Mouse (Mus musculus) hindbrain, embryonic 16.5 days (tissue): Measurements from ENCODE around the gene Mpped2. TPM values are rescaled to one million over a fixed set of nuclear protein-coding genes. Genes with fewer than 3 reads are reported as not detected.

Experiments
- ATAC-seq: fragments of 200-750 bp; cut with Nextera tagmentation; 2 replicates; pipeline ENCODE4 v1.8.0; 2017; ENCODE audit warnings: moderate TSS enrichment, moderate library complexity
- H3K27ac ChIP-seq: fragments of 300-500 bp; sonication (generic); 2 replicates; pipeline ENCODE4 v1.5.1; 2014; ENCODE audit warnings: low read depth, mild to moderate bottlenecking, control low read depth, low read length, moderate library complexity
- H3K27me3 ChIP-seq: fragments of 300-500 bp; sonication (generic); replicated peaks from 2 replicates; pipeline ENCODE4 v1.6.1; 2014; ENCODE audit warnings: low read length; ENCODE audit not compliant: control insufficient read depth, insufficient read depth
- H3K36me3 ChIP-seq: fragments of 300-500 bp; sonication (generic); 2 replicates; pipeline ENCODE4 v1.6.1; 2014; ENCODE audit warnings: mild to moderate bottlenecking, low read length, moderate library complexity, mixed read lengths; ENCODE audit not compliant: control insufficient read depth, insufficient read depth
- H3K4me1 ChIP-seq: fragments of 300-500 bp; sonication (generic); 2 replicates; pipeline ENCODE4 v1.6.1; 2014; ENCODE audit warnings: low read depth, low read length; ENCODE audit not compliant: control insufficient read depth, insufficient read depth
- H3K4me2 ChIP-seq: fragments of 300-500 bp; sonication (generic); 2 replicates; pipeline ENCODE4 v1.6.1; 2014; ENCODE audit warnings: mild to moderate bottlenecking, low read length, control low read depth, moderate library complexity
- H3K4me3 ChIP-seq: fragments of 300-500 bp; sonication (generic); 2 replicates; pipeline ENCODE4 v1.5.1; 2014; ENCODE audit warnings: mild to moderate bottlenecking, low read length, control low read depth, moderate library complexity
- H3K9ac ChIP-seq: fragments of 300-500 bp; sonication (generic); 2 replicates; pipeline ENCODE4 v1.6.1; 2014; ENCODE audit warnings: low read depth, mild to moderate bottlenecking, control low read depth, low read length, moderate library complexity
- H3K9me3 ChIP-seq: fragments of 300-500 bp; sonication (generic); 2 replicates; pipeline ENCODE4 v1.6.1; 2014; ENCODE audit warnings: mild to moderate bottlenecking, low read length, moderate library complexity; ENCODE audit not compliant: control insufficient read depth
- WGBS: fragments of 180-500 bp; shearing (Covaris S2); extraction: QIAGEN DNeasy Blood & Tissue Kit; methylation state at CpG from one replicate; pipeline ENCODE4 v1.1.7; 2014; 5-methylcytosine and 5-hydroxymethylcytosine counted together
- polyA plus RNA-seq: library from polyadenylated mRNA; unstranded; fragments of >200 nt; fragmentation: Nextera tagmentation; extraction: Ambion mirVana; gene quantifications from 2 replicates; pipeline ENCODE4 v1.2.1, GENCODE M21; 2015

The Mpped2 gene
- polyA plus RNA-seq, 1 experiment from 2014 or later: 112 TPM

- Histone ChIP-seq H3K36me3 (no peaks in the 10 kb centered on the region), H3K4me1 (peaks cover 14% of the 10 kb centered on the region), H3K4me2 (peak overlapping the region; percentile 26), H3K27ac (no peak overlapping the region), H3K27me3 (no peaks in the 10 kb centered on the region), H3K4me3 (no peak overlapping the region), H3K9me3 (no peaks in the 10 kb centered on the region), H3K9ac (no peak overlapping the region)
- ATAC-seq: peak; percentile 55
- WGBS: 8% methylated on average over 3 of the region's 3 CpGs
Measured at GRCm38 (mm10) chr2:106797855-106798254, 104.8 kb downstream of the Mpped2 start.

- ATAC-seq: no peak
- no peak overlapping the region for H3K9ac ChIP-seq
- H3K4me3 ChIP-seq: no peak overlapping the region
- WGBS: 52% methylated on average over 4 of the region's 4 CpGs
- no peaks in the 10 kb centered on the region for H3K36me3 ChIP-seq
- H3K4me2 ChIP-seq: no peak overlapping the region
- H3K27me3 ChIP-seq: no peaks in the 10 kb centered on the region
- peaks cover 14% of the 10 kb centered on the region for H3K4me1 ChIP-seq
- no peaks in the 10 kb centered on the region for H3K9me3 ChIP-seq
- H3K27ac ChIP-seq: no peak overlapping the region
Measured at GRCm38 (mm10) chr2:106798824-106799223, 105.8 kb downstream of the Mpped2 start.

- no peaks in the 10 kb centered on the region for H3K27me3 ChIP-seq
- no peak overlapping the region for H3K27ac ChIP-seq
- no peak overlapping the region for H3K4me2 ChIP-seq
- peaks cover 3% of the 10 kb centered on the region; the same call in 1 of the 2 replicates for H3K9me3 ChIP-seq
- WGBS: 93% methylated on average over 3 of the region's 3 CpGs
- no peak overlapping the region for H3K9ac ChIP-seq
- H3K36me3 ChIP-seq: no peaks in the 10 kb centered on the region
- ATAC-seq: no peak
- H3K4me3 ChIP-seq: no peak overlapping the region
- H3K4me1 ChIP-seq: no peaks in the 10 kb centered on the region
Measured at GRCm38 (mm10) chr2:106815898-106816297, 122.8 kb downstream of the Mpped2 start.

- H3K9me3 ChIP-seq: no peaks in the 10 kb centered on the region
- no peaks in the 10 kb centered on the region for H3K36me3 ChIP-seq
- H3K27ac ChIP-seq: no peak overlapping the region
- 58% methylated on average over 8 of the region's 8 CpGs for WGBS
- no peak overlapping the region for H3K4me3 ChIP-seq
- ATAC-seq: no peak
- H3K4me1 ChIP-seq: peaks cover 5% of the 10 kb centered on the region
- H3K4me2 ChIP-seq: no peak overlapping the region
- no peak overlapping the region for H3K9ac ChIP-seq
- H3K27me3 ChIP-seq: no peaks in the 10 kb centered on the region
Measured at GRCm38 (mm10) chr2:106821292-106821691, 128.2 kb downstream of the Mpped2 start.

- ATAC-seq: no peak
- no peaks in the 10 kb centered on the region for H3K9me3 ChIP-seq
Measured at GRCm38 (mm10) chr2:106821883-106822282, 128.8 kb downstream of the Mpped2 start.

GRCm38 (mm10) chr2:106822540-106822939 is 129.5 kb downstream of the Mpped2 start:
- Histone ChIP-seq H3K27ac (no peak overlapping the region), H3K9me3 (no peaks in the 10 kb centered on the region), H3K27me3 (no peaks in the 10 kb centered on the region), H3K4me1 (peaks cover 5% of the 10 kb centered on the region), H3K4me3 (no peak overlapping the region), H3K36me3 (no peaks in the 10 kb centered on the region), H3K4me2 (no peak overlapping the region), H3K9ac (no peak overlapping the region)
- 12% methylated on average over 5 of the region's 5 CpGs for WGBS
- ATAC-seq: no peak

More at GRCm38 (mm10) chr2:106821883-106822282, 128.8 kb downstream of the Mpped2 start:
- Histone ChIP-seq H3K4me3 (no peak overlapping the region), H3K27ac (no peak overlapping the region), H3K4me1 (peaks cover 5% of the 10 kb centered on the region), H3K4me2 (no peak overlapping the region), H3K27me3 (no peaks in the 10 kb centered on the region), H3K9ac (no peak overlapping the region), H3K36me3 (no peaks in the 10 kb centered on the region)
- WGBS: 22% methylated on average over 6 of the region's 6 CpGs

GRCm38 (mm10) chr2:106825461-106825860 is 132.4 kb downstream of the Mpped2 start:
- Histone ChIP-seq H3K4me3 (no peak overlapping the region), H3K27ac (no peak overlapping the region), H3K36me3 (no peaks in the 10 kb centered on the region), H3K9me3 (no peaks in the 10 kb centered on the region), H3K4me2 (no peak overlapping the region), H3K9ac (no peak overlapping the region), H3K4me1 (peaks cover 19% of the 10 kb centered on the region), H3K27me3 (no peaks in the 10 kb centered on the region)
- ATAC-seq: no peak
- 88% methylated on average over 2 of the region's 2 CpGs for WGBS

GRCm38 (mm10) chr2:106826023-106826422 is 133.0 kb downstream of the Mpped2 start:
- no peak overlapping the region for H3K4me3 ChIP-seq
- ATAC-seq: no peak
- no peak overlapping the region for H3K27ac ChIP-seq
- H3K36me3 ChIP-seq: no peaks in the 10 kb centered on the region
- H3K27me3 ChIP-seq: no peaks in the 10 kb centered on the region
- no peak overlapping the region for H3K9ac ChIP-seq
- no peak overlapping the region for H3K4me2 ChIP-seq
- 88% methylated on average over 1 of the region's 1 CpGs for WGBS
- H3K9me3 ChIP-seq: no peaks in the 10 kb centered on the region
- H3K4me1 ChIP-seq: peaks cover 19% of the 10 kb centered on the region

GRCm38 (mm10) chr2:106826806-106827205 is 133.7 kb downstream of the Mpped2 start:
- H3K9me3 ChIP-seq: no peaks in the 10 kb centered on the region
- no peaks in the 10 kb centered on the region for H3K27me3 ChIP-seq
- ATAC-seq: no peak
- WGBS: 77% methylated on average over 4 of the region's 4 CpGs
- no peak overlapping the region for H3K4me2 ChIP-seq
- peaks cover 17% of the 10 kb centered on the region for H3K4me1 ChIP-seq
- H3K4me3 ChIP-seq: no peak overlapping the region
- no peaks in the 10 kb centered on the region for H3K36me3 ChIP-seq
- H3K9ac ChIP-seq: no peak overlapping the region
- H3K27ac ChIP-seq: no peak overlapping the region
